Mouse (Mus musculus) forebrain, embryonic 10.5 days (tissue): ENCODE measurements around the gene Daam1. TPM values are rescaled to one million over a fixed set of nuclear protein-coding genes. Genes with fewer than 3 reads are reported as not detected.

Experiments
- DNase-seq: peaks from one replicate; pipeline ENCODE4 v3.0.0-alpha.2; 2017; ENCODE audit warnings: low spot score; ENCODE audit errors: extremely low spot score
- H3K27ac ChIP-seq: fragments of 300-500 bp; sonication (generic); 2 replicates; pipeline ENCODE4 v1.5.1; 2016; ENCODE audit warnings: mild to moderate bottlenecking
- H3K27me3 ChIP-seq: fragments of 300-500 bp; sonication (generic); 2 replicates; pipeline ENCODE4 v1.6.1; 2016; ENCODE audit warnings: mild to moderate bottlenecking; ENCODE audit not compliant: poor library complexity, severe bottlenecking
- H3K36me3 ChIP-seq: fragments of 300-500 bp; sonication (generic); replicated peaks from 2 replicates; pipeline ENCODE4 v1.6.1; 2016; ENCODE audit warnings: mild to moderate bottlenecking, moderate library complexity
- H3K4me1 ChIP-seq: fragments of 300-500 bp; sonication (generic); 2 replicates; pipeline ENCODE4 v1.6.1; 2016
- H3K4me3 ChIP-seq: fragments of 300-500 bp; sonication (generic); 2 replicates; pipeline ENCODE4 v1.5.1; 2016; ENCODE audit warnings: mild to moderate bottlenecking, moderate library complexity
- H3K9me3 ChIP-seq: fragments of 300-500 bp; sonication (generic); 2 replicates; pipeline ENCODE4 v1.6.1; 2016; ENCODE audit warnings: mild to moderate bottlenecking, moderate library complexity
- WGBS: fragments of 180-500 bp; shearing (Covaris S2); methylation state at CpG from one replicate; pipeline ENCODE4 v1.1.7; 2016; 5-methylcytosine and 5-hydroxymethylcytosine counted together
- polyA plus RNA-seq: library from polyadenylated mRNA; unstranded; fragments of >200 nt; fragmentation: Nextera tagmentation; extraction: Ambion mirVana; gene quantifications from 2 replicates; pipeline ENCODE4 v1.2.1, GENCODE M21; 2016

Gene Daam1
- polyA plus RNA-seq, 1 experiment from 2014 or later, result 7.7 TPM

DNA sequence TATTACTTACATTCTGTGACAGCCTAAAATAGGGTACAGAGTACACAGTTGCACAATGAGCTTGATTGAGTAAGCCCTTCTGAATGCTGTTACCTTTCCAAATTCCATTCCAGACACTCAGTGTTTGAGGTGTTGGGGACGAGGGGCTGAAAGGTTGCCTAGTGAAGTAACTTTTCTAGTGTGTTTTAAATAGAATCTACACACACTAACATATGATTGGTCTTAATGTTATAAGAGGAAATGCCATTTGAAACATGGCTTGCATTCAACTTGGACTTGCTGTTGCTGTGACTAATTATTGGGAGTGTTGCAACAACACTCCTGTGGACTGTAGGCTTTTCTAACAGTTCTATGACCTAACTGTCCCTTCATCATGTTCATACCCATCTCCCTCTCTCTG is 105.8 kb downstream of the Daam1 start:
- no peaks in the 10 kb centered on the region for H3K4me1 ChIP-seq
- H3K4me3 ChIP-seq, result no peak overlapping the region
- WGBS, result 92% methylated on average over 1 of the region's 1 CpGs
- no peaks in the 10 kb centered on the region for H3K27me3 ChIP-seq
- H3K27ac ChIP-seq, result no peak overlapping the region
- H3K36me3 ChIP-seq, result peaks cover 11% of the 10 kb centered on the region
- no peaks in the 10 kb centered on the region for H3K9me3 ChIP-seq
- DNase-seq, result no peak

- no peak for DNase-seq
- H3K4me3 ChIP-seq, result no peak overlapping the region
- 89% methylated on average over 5 of the region's 5 CpGs for WGBS
- no peak overlapping the region for H3K27ac ChIP-seq
- H3K27me3 ChIP-seq, result no peaks in the 10 kb centered on the region
- H3K4me1 ChIP-seq, result no peaks in the 10 kb centered on the region
- H3K36me3 ChIP-seq, result peaks cover 13% of the 10 kb centered on the region
- no peaks in the 10 kb centered on the region for H3K9me3 ChIP-seq
Observed at GRCm38 (mm10) chr12:71938513-71938912, 107.6 kb downstream of the Daam1 start.

DNA sequence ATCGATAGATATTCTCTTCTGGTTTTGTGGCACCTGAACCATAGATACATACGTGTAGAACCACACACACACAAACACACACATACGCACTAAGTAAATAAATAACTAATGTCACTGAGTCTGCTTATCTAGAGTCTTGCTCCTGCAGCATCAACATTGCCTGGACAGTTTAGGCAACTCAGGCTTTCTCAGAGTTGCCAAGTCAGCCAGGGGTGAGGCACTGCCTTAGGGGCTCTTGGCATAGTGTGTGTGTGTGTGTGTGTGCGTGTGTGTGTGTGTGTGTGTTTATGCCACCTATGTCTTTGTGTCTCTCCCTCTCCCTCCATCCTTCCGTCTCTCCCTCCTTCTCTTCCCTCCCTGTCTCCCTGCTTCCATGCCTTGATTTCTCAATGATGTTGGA is 110.4 kb downstream of the Daam1 start:
- H3K9me3 ChIP-seq, result no peaks in the 10 kb centered on the region
- peaks cover 37% of the 10 kb centered on the region for H3K36me3 ChIP-seq
- no peak overlapping the region for H3K4me3 ChIP-seq
- no peak overlapping the region for H3K27ac ChIP-seq
- DNase-seq, result no peak
- H3K27me3 ChIP-seq, result no peaks in the 10 kb centered on the region
- WGBS, result 95% methylated on average over 5 of the region's 5 CpGs
- no peaks in the 10 kb centered on the region for H3K4me1 ChIP-seq

DNA sequence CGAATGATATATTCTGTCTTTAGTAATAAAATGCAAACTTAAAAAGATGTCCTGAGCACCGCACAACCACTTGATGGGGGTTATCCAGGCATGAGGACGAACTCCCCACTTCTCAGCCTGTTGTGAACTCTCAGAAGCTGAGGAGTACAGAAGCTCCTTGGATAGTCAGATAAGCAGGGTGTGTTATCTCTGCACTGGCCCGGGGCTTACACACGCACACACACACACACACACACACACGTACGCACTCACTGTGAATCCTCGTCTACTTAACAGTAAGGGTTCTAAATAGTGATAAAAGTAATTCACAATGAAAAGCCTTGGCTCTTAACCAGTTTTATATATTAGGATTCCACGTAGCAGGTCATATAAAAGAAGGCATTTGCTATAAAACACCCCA is 112.2 kb downstream of the Daam1 start:
- Histone ChIP-seq H3K27ac (no peak overlapping the region), H3K27me3 (no peaks in the 10 kb centered on the region), H3K4me1 (no peaks in the 10 kb centered on the region), H3K9me3 (no peaks in the 10 kb centered on the region), H3K36me3 (peaks cover 53% of the 10 kb centered on the region), H3K4me3 (no peak overlapping the region)
- no peak for DNase-seq
- 93% methylated on average over 9 of the region's 9 CpGs for WGBS

DNA sequence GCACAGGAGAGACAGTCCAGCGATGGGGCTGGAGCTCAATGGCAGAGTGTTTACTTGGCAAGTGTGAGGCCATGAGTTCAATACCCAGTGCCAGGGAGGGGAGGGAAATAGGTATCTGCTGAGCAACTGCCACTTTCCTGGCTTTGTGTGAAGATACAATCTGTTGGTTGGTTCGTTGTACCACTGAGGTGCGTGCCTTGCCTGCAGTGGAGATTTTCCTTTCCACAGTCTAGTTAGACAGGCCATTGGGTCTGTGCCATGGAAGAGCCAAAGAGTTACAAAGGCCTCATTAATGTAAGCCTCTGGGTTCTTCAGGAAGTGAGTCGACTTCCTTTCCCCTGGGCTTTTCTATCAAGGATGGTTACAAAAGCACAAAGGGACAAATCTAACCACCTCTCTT is 112.8 kb downstream of the Daam1 start:
- no peaks in the 10 kb centered on the region for H3K27me3 ChIP-seq
- no peak for DNase-seq
- H3K27ac ChIP-seq, result no peak overlapping the region
- H3K36me3 ChIP-seq, result peaks cover 54% of the 10 kb centered on the region
- no peaks in the 10 kb centered on the region for H3K9me3 ChIP-seq
- 93% methylated on average over 4 of the region's 4 CpGs for WGBS
- no peak overlapping the region for H3K4me3 ChIP-seq
- no peaks in the 10 kb centered on the region for H3K4me1 ChIP-seq

DNA sequence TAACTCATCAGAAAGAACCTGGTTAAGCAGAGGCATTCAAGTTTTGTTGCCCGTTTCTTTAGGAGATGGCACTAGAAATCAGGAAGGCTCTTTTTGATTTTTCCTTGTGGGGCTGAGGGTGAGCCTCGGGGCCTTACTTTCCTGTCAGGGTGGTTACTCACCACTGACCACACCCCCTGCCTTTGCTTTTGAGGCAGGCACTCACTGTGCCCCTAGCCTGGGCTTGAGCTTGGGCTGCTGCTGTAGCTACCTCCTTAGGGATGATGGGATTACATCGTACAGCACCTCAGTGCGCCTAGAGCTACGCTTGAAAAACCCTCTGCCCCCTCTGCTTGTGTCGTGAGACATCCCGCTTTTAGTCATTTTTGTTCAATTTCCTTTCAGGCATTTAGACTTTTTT is 115.0 kb downstream of the Daam1 start:
- Histone ChIP-seq H3K4me3 (no peak overlapping the region), H3K9me3 (no peaks in the 10 kb centered on the region), H3K36me3 (peaks cover 69% of the 10 kb centered on the region), H3K4me1 (no peaks in the 10 kb centered on the region), H3K27ac (no peak overlapping the region), H3K27me3 (no peaks in the 10 kb centered on the region)
- 84% methylated on average over 7 of the region's 7 CpGs for WGBS
- DNase-seq, result no peak

DNA sequence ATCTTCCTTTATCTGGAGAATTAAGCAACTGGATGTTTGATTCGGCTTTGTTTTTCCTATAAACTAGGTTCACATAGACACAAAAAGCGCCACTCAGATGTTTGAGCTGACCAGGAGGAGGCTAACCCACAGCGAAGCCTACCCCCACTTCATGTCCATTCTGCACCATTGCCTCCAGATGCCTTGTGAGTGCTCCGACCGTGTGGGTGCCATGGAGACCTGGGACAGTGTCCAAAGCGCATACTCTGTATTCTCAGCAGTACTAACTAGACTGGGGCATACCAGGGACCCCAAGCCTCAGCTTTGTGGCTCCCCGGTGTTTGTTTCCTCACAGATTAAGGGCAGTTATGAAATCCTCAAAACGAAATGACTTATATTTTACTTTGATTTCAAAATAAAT is 115.6 kb downstream of the Daam1 start:
- no peak for DNase-seq
- H3K4me3 ChIP-seq, result no peak overlapping the region
- peaks cover 74% of the 10 kb centered on the region for H3K36me3 ChIP-seq
- WGBS, result 92% methylated on average over 8 of the region's 8 CpGs
- no peaks in the 10 kb centered on the region for H3K9me3 ChIP-seq
- H3K27ac ChIP-seq, result no peak overlapping the region
- H3K27me3 ChIP-seq, result no peaks in the 10 kb centered on the region
- H3K4me1 ChIP-seq, result no peaks in the 10 kb centered on the region

- Histone ChIP-seq H3K4me3 (no peak overlapping the region), H3K27ac (no peak overlapping the region), H3K9me3 (no peaks in the 10 kb centered on the region), H3K27me3 (no peaks in the 10 kb centered on the region), H3K36me3 (peaks cover 92% of the 10 kb centered on the region), H3K4me1 (peaks cover 7% of the 10 kb centered on the region; the same call in 1 of the 2 replicates)
- no peak for DNase-seq
- WGBS, result 93% methylated on average over 6 of the region's 6 CpGs
Observed at GRCm38 (mm10) chr12:71948972-71949371, 118.1 kb downstream of the Daam1 start.

DNA sequence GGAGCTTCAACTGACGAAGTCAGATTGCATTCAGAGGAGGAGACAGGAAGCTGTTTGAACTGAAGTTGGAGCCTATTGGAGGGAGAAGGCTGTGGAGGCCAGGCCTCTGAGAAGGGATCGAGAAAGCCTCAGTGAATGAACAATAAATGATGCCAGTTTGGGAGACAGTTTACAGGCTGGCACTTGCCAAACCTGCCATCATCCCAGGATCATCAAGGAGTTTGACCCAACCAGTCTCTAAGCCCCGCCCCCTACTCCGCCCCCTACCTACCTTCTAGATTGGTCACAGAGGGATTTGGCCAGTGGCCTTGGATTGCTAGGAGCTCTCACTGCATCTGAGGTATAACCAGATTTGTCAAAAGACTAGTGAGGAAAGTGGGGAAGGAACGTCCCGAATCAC is 118.7 kb downstream of the Daam1 start:
- Histone ChIP-seq H3K36me3 (peaks cover 86% of the 10 kb centered on the region), H3K4me1 (peaks cover 7% of the 10 kb centered on the region; the same call in 1 of the 2 replicates), H3K27me3 (no peaks in the 10 kb centered on the region), H3K4me3 (no peak overlapping the region), H3K9me3 (no peaks in the 10 kb centered on the region), H3K27ac (no peak overlapping the region)
- 93% methylated on average over 6 of the region's 6 CpGs for WGBS
- no peak for DNase-seq

DNA sequence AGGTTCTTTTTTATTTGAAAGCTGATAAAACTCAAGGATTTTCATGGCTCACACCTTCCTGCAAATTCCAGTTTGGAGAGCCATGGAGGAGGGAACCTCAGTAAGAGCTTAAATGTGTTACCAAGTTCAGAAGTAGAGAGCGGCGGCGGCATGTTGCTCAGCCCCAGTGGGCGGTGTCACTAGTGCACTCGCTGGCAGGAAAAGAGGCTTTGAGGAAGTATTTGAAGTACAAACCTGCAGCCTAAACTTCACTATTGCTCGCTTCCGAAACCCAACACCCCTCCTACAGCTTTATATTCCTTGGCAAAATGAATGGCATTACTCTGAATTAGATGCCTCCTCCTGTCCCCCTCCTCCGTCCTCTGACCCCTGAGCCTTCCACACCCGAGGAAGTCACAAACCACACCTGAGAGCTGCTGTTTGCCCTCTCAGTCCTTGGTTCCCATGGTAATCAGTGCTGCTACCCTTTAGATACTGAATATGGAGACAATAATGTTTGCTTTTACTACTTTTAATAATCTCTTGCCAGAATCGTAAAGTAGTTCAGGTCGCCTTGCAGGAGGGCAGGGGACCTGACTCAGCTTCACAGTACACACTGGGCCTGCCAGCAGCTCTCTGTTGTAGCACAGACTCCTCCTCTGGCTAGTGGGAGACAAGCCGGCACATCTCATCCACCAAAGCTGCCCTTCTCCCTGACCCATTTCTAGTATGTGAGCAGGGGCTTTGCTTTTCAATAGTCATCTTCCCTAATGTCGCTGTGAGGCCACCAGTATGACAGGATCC is 119.4 kb downstream of the Daam1 start:
- peaks cover 82% of the 10 kb centered on the region for H3K36me3 ChIP-seq

DNA sequence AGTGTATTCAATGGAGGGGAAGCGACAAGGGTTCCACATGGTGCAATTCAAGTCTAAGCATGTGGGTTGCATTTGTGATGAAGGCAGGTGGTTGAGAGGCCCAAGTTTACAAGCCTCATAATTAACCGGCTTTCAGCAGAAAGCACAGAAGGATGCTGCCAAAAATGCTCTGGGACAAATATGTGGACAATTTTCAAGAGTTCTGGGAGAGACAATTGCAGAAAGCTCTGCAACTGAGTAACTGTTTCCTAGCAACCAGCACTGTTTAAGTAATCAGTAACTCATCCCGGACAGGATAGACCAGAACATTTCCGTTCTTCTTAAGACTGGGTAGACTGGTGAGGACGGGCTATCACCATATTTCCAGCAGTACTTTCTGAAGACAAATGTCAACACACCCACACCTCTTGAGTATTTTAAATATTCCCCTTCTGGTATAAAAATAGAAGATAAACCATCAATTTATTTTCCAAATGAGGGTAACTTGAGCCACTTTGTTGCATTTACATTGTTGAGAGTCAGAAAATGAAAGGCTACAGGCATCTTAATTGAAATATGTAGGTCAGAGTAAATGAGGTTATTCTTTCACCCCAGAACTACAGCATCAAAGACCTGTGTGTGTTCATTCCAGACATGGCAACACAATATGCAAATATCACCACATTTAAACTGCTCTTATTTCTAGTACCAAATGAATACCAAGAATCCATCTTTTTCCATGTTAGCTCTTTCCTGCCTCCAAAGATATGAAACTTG is 123.5 kb downstream of the Daam1 start:
- H3K4me1 ChIP-seq, result peaks cover 23% of the 10 kb centered on the region
- H3K27ac ChIP-seq, result no peak overlapping the region
- H3K36me3 ChIP-seq, result peaks cover 54% of the 10 kb centered on the region
- no peak overlapping the region for H3K4me3 ChIP-seq
- H3K27me3 ChIP-seq, result no peaks in the 10 kb centered on the region
- no peaks in the 10 kb centered on the region for H3K9me3 ChIP-seq
- no peak for DNase-seq
- 91% methylated on average over 5 of the region's 5 CpGs for WGBS

More for the DNA sequence above, 119.4 kb downstream of the Daam1 start:
- DNase-seq, result no peak
- peaks cover 7% of the 10 kb centered on the region; the same call in 1 of the 2 replicates for H3K4me1 ChIP-seq
- 93% methylated on average over 13 of the region's 13 CpGs for WGBS
- H3K4me3 ChIP-seq, result no peak overlapping the region
- H3K27me3 ChIP-seq, result no peaks in the 10 kb centered on the region
- no peaks in the 10 kb centered on the region for H3K9me3 ChIP-seq
- no peak overlapping the region for H3K27ac ChIP-seq

GRCm38 (mm10) chr12:71956980-71957379 is 126.1 kb downstream of the Daam1 start:
- no peak for DNase-seq
- peaks cover 26% of the 10 kb centered on the region for H3K4me1 ChIP-seq
- no peaks in the 10 kb centered on the region for H3K9me3 ChIP-seq
- H3K27me3 ChIP-seq, result no peaks in the 10 kb centered on the region
- 86% methylated on average over 6 of the region's 6 CpGs for WGBS
- H3K27ac ChIP-seq, result no peak overlapping the region
- H3K36me3 ChIP-seq, result peaks cover 51% of the 10 kb centered on the region
- no peak overlapping the region for H3K4me3 ChIP-seq

DNA sequence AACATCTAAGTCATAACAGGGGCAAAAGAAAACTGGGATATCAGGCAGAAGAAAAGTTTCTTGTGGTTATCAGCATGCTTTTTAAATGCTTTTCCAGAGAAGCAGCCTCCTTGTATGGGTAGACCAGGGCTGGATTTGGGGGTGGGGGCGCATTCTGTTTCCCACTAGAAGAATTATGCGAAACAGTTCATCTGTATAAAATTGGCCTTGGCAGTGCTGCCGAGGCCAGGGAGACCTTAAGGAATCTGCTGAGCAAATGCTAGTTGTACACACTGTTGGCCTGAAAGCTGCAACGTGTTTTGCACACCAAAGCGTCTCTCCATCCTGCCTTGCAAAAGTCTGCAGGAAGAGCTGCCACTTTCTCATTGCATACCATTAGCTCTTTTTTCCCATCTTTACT is 126.6 kb downstream of the Daam1 start:
- Histone ChIP-seq H3K36me3 (peaks cover 50% of the 10 kb centered on the region), H3K4me1 (peaks cover 26% of the 10 kb centered on the region), H3K27ac (no peak overlapping the region), H3K27me3 (no peaks in the 10 kb centered on the region), H3K9me3 (no peaks in the 10 kb centered on the region), H3K4me3 (no peak overlapping the region)
- 73% methylated on average over 5 of the region's 5 CpGs for WGBS
- DNase-seq, result no peak
